Mouse (Mus musculus) kidney, adult 2 months (tissue): Measurements from ENCODE around the gene Eif4g1. TPM values are rescaled to one million over a fixed set of nuclear protein-coding genes. Genes with fewer than 3 reads are reported as not detected.
A peak's percentile ranks its signal among the peaks of the same experiment; 100 is the strongest.

Experiments
- DNase-seq: peaks from one replicate; pipeline ENCODE4 v3.0.0; 2021
- H3K27ac ChIP-seq: fragments of 200-500 bp; 2 replicates; pipeline ENCODE4 v1.5.1; 2012; ENCODE audit warnings: low read depth, low read length, control low read depth, inconsistent platforms; ENCODE audit not compliant: insufficient read depth
- H3K27me3 ChIP-seq: fragments of 200-500 bp; replicated peaks from 2 replicates; pipeline ENCODE4 v1.6.1; 2012; ENCODE audit warnings: mild to moderate bottlenecking, moderate library complexity, low read length, inconsistent platforms; ENCODE audit not compliant: control insufficient read depth, insufficient read depth
- H3K36me3 ChIP-seq: fragments of 200-500 bp; 2 replicates; pipeline ENCODE4 v1.6.1; 2012; ENCODE audit warnings: mild to moderate bottlenecking, moderate library complexity, low read length, inconsistent platforms; ENCODE audit not compliant: control insufficient read depth, insufficient read depth
- H3K4me1 ChIP-seq: fragments of 200-500 bp; 2 replicates; pipeline ENCODE4 v1.6.1; 2011; ENCODE audit warnings: low read length; ENCODE audit not compliant: control insufficient read depth, insufficient read depth
- H3K4me3 ChIP-seq: fragments of 200-500 bp; 2 replicates; pipeline ENCODE4 v1.5.1; 2011; ENCODE audit warnings: mild to moderate bottlenecking, low read depth, low read length, control low read depth; ENCODE audit not compliant: insufficient read depth
- CTCF ChIP-seq: fragments of 200-500 bp; conservative IDR thresholded peaks from 2 replicates; pipeline ENCODE4 v1.5.1; 2011; ENCODE audit warnings: low read depth, mild to moderate bottlenecking, control low read depth, low read length, moderate library complexity, mixed read lengths; ENCODE audit not compliant: insufficient read depth, insufficient read length
- POLR2A ChIP-seq: fragments of 200-500 bp; IDR thresholded peaks from one replicate; pipeline ENCODE4 v1.6.1; 2011; ENCODE audit warnings: low read depth, low read length, control low read depth
- WGBS: fragments of 180-500 bp; shearing (Covaris S2); methylation state at CpG from one replicate; pipeline ENCODE4 v1.1.7; 2018; 5-methylcytosine and 5-hydroxymethylcytosine counted together
- polyA plus RNA-seq: library from polyadenylated mRNA; depleted of rRNA; stranded (reverse); fragments of >200 nt; gene quantifications from 2 replicates; pipeline ENCODE4 v1.2.3, GENCODE M21; 2012

The Eif4g1 gene
- polyA plus RNA-seq, 1 experiment, result 262 TPM

- H3K27ac ChIP-seq, result no peak overlapping the region
- H3K4me1 ChIP-seq, result peaks cover 6% of the 10 kb centered on the region; the same call in 1 of the 2 replicates
- no peaks in the 10 kb centered on the region for H3K36me3 ChIP-seq
- no peak for TF ChIP-seq CTCF
- TF ChIP-seq POLR2A, result no peak
- DNase-seq, result no peak
- peak overlapping the region; percentile 51; the same call in 1 of the 2 replicates for H3K4me3 ChIP-seq
- no peaks in the 10 kb centered on the region for H3K27me3 ChIP-seq
- WGBS, result 68% methylated on average over 2 of the region's 2 CpGs
Observed at GRCm38 (mm10) chr16:20715161-20715560, 47.0 kb downstream of the Eif4g1 start.

- DNase-seq, result no peak
- Histone ChIP-seq H3K27ac (peak overlapping the region; percentile 6; the same call in 1 of the 2 replicates), H3K36me3 (no peaks in the 10 kb centered on the region), H3K4me3 (peak overlapping the region; percentile 51), H3K4me1 (peaks cover 6% of the 10 kb centered on the region; the same call in 1 of the 2 replicates), H3K27me3 (no peaks in the 10 kb centered on the region)
- WGBS, result 3% methylated on average over 12 of the region's 12 CpGs
- no peak for TF ChIP-seq POLR2A
- no peak for TF ChIP-seq CTCF
Observed at GRCm38 (mm10) chr16:20715566-20715965, 47.5 kb downstream of the Eif4g1 start.

GRCm38 (mm10) chr16:20715976-20716840 lies 48.1 kb downstream of the Eif4g1 start:
- peak overlapping the region; percentile 96 for H3K27ac ChIP-seq
- H3K36me3 ChIP-seq, result no peaks in the 10 kb centered on the region
- H3K4me1 ChIP-seq, result peaks cover 6% of the 10 kb centered on the region; the same call in 1 of the 2 replicates
- H3K4me3 ChIP-seq, result peak overlapping the region; percentile 51
- no peak for TF ChIP-seq POLR2A
- no peak for TF ChIP-seq CTCF
- no peaks in the 10 kb centered on the region for H3K27me3 ChIP-seq
- DNase-seq, result peak; percentile 88
- under 1% methylated on average over 68 of the region's 68 CpGs for WGBS

DNA sequence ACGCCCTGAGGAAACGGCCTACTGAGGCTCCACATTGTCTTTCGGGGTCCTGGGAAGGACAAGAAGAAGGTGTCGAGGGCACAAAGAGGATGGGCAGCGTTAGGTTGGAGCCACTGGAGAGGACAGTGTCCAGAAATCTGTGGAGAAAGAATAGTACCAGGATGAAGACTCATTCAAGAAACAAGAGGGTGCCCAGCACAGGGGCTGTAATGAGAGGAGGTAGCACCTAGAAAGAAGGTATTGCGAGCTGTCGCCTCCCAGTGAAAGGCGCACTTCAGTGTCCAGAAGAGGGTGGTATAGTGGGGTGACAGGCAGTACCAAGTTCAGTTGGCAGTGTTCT lies 48.7 kb downstream of the Eif4g1 start:
- 2% methylated on average over 8 of the region's 8 CpGs for WGBS
- Histone ChIP-seq H3K36me3 (no peaks in the 10 kb centered on the region), H3K4me3 (peak overlapping the region; percentile 51), H3K27ac (peak overlapping the region; percentile 96), H3K4me1 (peaks cover 6% of the 10 kb centered on the region; the same call in 1 of the 2 replicates), H3K27me3 (no peaks in the 10 kb centered on the region)
- DNase-seq, result no peak
- TF ChIP-seq POLR2A (no peak), CTCF (0 out of 2 replicates have a peak, but pooled peaks have one; percentile 9)

DNA sequence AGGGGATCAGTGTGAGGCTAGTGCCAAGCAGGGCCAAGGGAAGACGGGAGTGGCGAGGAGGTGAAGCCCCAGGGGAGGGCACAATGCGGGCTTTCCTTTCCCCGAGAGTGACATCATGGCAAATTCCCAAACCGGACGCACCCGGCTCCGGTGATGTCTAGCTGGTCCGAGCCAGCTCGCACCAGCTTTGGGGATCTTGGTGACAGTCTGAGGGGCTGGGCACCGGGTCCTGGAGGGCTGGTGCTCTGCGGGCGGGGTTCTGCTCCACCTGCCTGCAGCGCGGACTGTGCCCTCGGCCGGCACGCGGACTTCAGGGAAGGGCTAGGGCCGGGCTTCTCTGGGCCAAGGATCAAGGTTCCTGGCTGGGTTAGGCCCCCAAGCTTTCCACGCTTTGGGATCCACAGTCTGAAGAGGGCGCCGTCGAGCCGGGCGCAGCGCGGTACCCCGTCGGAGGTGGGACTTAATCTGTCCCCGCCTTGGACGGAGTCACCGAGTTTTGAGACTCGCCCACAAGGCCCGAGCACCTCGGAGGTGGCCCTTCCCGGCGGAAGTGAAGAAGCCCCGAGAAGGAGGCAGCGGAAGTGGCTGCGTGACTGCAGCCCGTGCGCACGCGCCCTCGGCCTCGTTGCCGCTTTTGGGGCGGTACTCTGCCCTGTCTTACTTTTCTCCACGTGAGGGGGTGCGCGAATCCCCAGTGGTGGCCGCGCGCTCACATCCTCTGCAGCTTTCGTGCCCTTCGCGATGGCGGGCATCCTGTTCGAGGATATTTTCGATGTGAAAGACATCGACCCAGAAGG lies 49.3 kb downstream of the Eif4g1 start, which contains the start of the genes Polr2h and Clcn2:
Gene Polr2h, plus strand, starts transcription at position 485 of the 797 bp plus-strand sequence.
Gene Clcn2, minus strand, starts transcription at position 566 of the 797 bp plus-strand sequence.
- peak; percentile 99 for DNase-seq
- H3K4me1 ChIP-seq, result peaks cover 6% of the 10 kb centered on the region; the same call in 1 of the 2 replicates
- H3K27me3 ChIP-seq, result no peaks in the 10 kb centered on the region
- under 1% methylated on average over 62 of the region's 62 CpGs for WGBS
- peak; percentile 5 for TF ChIP-seq POLR2A
- TF ChIP-seq CTCF, result peak; percentile 65
- peak within 1 kb of the TSS; percentile 75 for H3K4me3 ChIP-seq
- H3K36me3 ChIP-seq, result no peaks in the 10 kb centered on the region
- H3K27ac ChIP-seq, result peak within 1 kb of the TSS; percentile 96

DNA sequence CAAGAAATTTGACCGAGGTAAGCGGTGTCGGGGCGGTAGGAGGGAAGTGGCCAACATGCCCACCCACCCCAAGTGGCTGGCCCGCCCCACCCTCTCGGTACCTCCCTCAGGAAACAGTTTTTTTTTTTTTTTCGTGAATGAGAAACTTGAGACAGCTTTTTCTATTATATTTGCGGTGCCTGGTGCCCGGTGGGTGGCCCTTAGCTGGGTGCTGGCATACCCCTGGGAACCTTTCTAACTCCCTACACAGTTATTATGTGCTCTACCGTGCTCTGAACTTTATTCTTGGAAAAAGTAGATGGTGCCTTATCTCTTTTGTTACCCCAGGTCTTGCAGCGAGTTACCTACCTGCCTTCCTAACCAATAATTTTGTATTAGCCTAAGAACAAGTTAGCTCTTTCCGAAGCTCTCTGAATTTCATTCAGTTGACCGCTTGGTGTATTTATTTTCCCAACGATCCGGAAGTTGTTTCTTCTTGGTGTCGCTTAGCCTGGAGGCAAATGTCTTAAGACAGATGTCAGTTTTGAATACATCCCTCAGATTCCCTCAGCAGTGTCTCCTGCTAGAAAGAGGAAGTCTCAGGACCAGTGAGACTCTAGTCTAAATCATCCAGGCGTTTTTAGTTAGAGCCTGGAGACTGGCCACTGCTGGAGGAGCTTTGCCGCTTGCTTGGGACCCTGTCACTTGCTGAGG lies 50.0 kb downstream of the Eif4g1 start:
- Histone ChIP-seq H3K27me3 (no peaks in the 10 kb centered on the region), H3K4me3 (peak overlapping the region; percentile 75), H3K36me3 (no peaks in the 10 kb centered on the region), H3K27ac (peak overlapping the region; percentile 83), H3K4me1 (peaks cover 6% of the 10 kb centered on the region; the same call in 1 of the 2 replicates)
- TF ChIP-seq CTCF, result no peak
- TF ChIP-seq POLR2A, result no peak
- no peak for DNase-seq
- WGBS, result 1% methylated on average over 18 of the region's 18 CpGs
